Mouse (Mus musculus) lung, postnatal 0 days (tissue): ENCODE data around the gene Pof1b.
A peak's percentile ranks its signal among the peaks of the same experiment; 100 is the strongest.

Experiments
- CTCF ChIP-seq: IDR thresholded peaks from 2 replicates; pipeline ENCODE4 v1.5.1; 2016; ENCODE audit warnings: antibody characterized with exemption, mild to moderate bottlenecking
- EP300 ChIP-seq: IDR thresholded peaks from 2 replicates; pipeline ENCODE4 v1.6.1; 2016; ENCODE audit warnings: antibody characterized with exemption, mild to moderate bottlenecking, control low read depth

GRCm38 (mm10) chrX:112694392-112694791, 4.1 kb downstream of the Pof1b start:
- no peak for TF ChIP-seq CTCF
- peak; percentile 29; the same call in 1 of the 2 replicates for TF ChIP-seq EP300
